Mouse (Mus musculus): ENCODE data around the gene Colec11. TPM values are rescaled to one million over a fixed set of nuclear protein-coding genes. Genes with fewer than 3 reads are reported as not detected.

Colec11 gene
- polyA plus RNA-seq, 1 experiment from 2014 or later = 0.22 TPM

GRCm38 (mm10) chr12:28590428-28590827 is 32.7 kb downstream of the Colec11 start:
- no peak overlapping the region for H3K9ac ChIP-seq (ENCODE audit: low read length)

GRCm38 (mm10) chr12:28589090-28589868 is 33.9 kb downstream of the Colec11 start:
- Histone ChIP-seq H3K36me3 (ENCODE audit: control insufficient read depth, insufficient read depth, low read length) (no peaks in the 10 kb centered on the region), H3K27ac (ENCODE audit: low read depth, low read length) (no peak overlapping the region), H3K4me2 (peak overlapping the region; percentile 47), H3K4me1 (ENCODE audit: control insufficient read depth, insufficient read depth, low read length) (peaks cover 3% of the 10 kb centered on the region; the same call in 1 of the 2 replicates), H3K27me3 (ENCODE audit: control insufficient read depth, insufficient read depth, low read length) (no peaks in the 10 kb centered on the region; the same call in 1 of the 2 replicates), H3K9ac (ENCODE audit: low read length) (peak overlapping the region; percentile 50), H3K4me3 (ENCODE audit: low read depth, low read length) (peak overlapping the region; percentile 28), H3K9me3 (ENCODE audit: control insufficient read depth, low read length) (no peaks in the 10 kb centered on the region)
- DNase-seq (ENCODE audit: low spot score, missing footprints) (peak; percentile 96), ATAC-seq (ENCODE audit: low FRiP score) (peak; percentile 88)
- 8% methylated on average over 23 of the region's 24 CpGs for WGBS

More at GRCm38 (mm10) chr12:28590428-28590827, 32.7 kb downstream of the Colec11 start:
- H3K36me3 ChIP-seq (ENCODE audit: control insufficient read depth, insufficient read depth, low read length) = no peaks in the 10 kb centered on the region
- 59% methylated on average over 13 of the region's 13 CpGs for WGBS
- no peak for DNase-seq (ENCODE audit: low spot score, missing footprints)
- no peaks in the 10 kb centered on the region; the same call in 1 of the 2 replicates for H3K27me3 ChIP-seq (ENCODE audit: control insufficient read depth, insufficient read depth, low read length)
- peaks cover 3% of the 10 kb centered on the region; the same call in 1 of the 2 replicates for H3K4me1 ChIP-seq (ENCODE audit: control insufficient read depth, insufficient read depth, low read length)
- H3K27ac ChIP-seq (ENCODE audit: low read depth, low read length) = no peak overlapping the region
- H3K9me3 ChIP-seq (ENCODE audit: control insufficient read depth, low read length) = no peaks in the 10 kb centered on the region
- ATAC-seq (ENCODE audit: low FRiP score) = no peak
- H3K4me3 ChIP-seq (ENCODE audit: low read depth, low read length) = no peak overlapping the region
- H3K4me2 ChIP-seq = no peak overlapping the region

DNA sequence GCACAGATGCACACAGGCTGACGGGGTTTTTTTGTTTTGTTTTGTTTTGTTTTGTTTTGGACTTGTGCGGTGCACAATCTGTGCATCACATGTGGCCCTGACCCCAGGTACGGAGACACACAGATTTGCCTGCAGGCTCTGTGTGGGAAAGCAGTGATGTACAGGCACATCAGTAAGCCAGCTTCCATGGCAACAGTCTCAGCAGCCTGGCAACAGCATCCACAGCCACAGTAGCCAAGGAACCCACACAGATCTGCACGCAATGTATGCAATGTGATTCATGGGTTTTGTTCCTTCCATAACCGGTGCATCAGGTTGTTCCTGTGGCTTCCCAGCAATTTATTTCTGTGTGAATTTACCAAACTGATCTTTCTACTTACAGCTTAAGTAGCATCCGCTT is 35.2 kb downstream of the Colec11 start:
- no peak overlapping the region for H3K4me3 ChIP-seq (ENCODE audit: low read depth, low read length)
- WGBS = 74% methylated on average over 6 of the region's 6 CpGs
- no peaks in the 10 kb centered on the region; the same call in 1 of the 2 replicates for H3K27me3 ChIP-seq (ENCODE audit: control insufficient read depth, insufficient read depth, low read length)
- H3K9me3 ChIP-seq (ENCODE audit: control insufficient read depth, low read length) = no peaks in the 10 kb centered on the region
- H3K27ac ChIP-seq (ENCODE audit: low read depth, low read length) = no peak overlapping the region
- H3K36me3 ChIP-seq (ENCODE audit: control insufficient read depth, insufficient read depth, low read length) = no peaks in the 10 kb centered on the region
- DNase-seq (ENCODE audit: low spot score, missing footprints) (no peak), ATAC-seq (ENCODE audit: low FRiP score) (no peak; the same call in 1 of the 2 replicates)
- no peak overlapping the region for H3K9ac ChIP-seq (ENCODE audit: low read length)
- H3K4me2 ChIP-seq = no peak overlapping the region
- peaks cover 3% of the 10 kb centered on the region; the same call in 1 of the 2 replicates for H3K4me1 ChIP-seq (ENCODE audit: control insufficient read depth, insufficient read depth, low read length)

GRCm38 (mm10) chr12:28584036-28584435 is 39.1 kb downstream of the Colec11 start:
- no peak overlapping the region for H3K4me2 ChIP-seq
- ATAC-seq (ENCODE audit: low FRiP score) (no peak), DNase-seq (ENCODE audit: low spot score, missing footprints) (no peak)
- no peak overlapping the region for H3K4me3 ChIP-seq (ENCODE audit: low read depth, low read length)
- H3K4me1 ChIP-seq (ENCODE audit: control insufficient read depth, insufficient read depth, low read length) = no peaks in the 10 kb centered on the region; the same call in 1 of the 2 replicates
- no peaks in the 10 kb centered on the region for H3K36me3 ChIP-seq (ENCODE audit: control insufficient read depth, insufficient read depth, low read length)
- no peaks in the 10 kb centered on the region for H3K27me3 ChIP-seq (ENCODE audit: control insufficient read depth, insufficient read depth, low read length)
- 78% methylated on average over 3 of the region's 3 CpGs for WGBS
- H3K27ac ChIP-seq (ENCODE audit: low read depth, low read length) = no peak overlapping the region
- H3K9me3 ChIP-seq (ENCODE audit: control insufficient read depth, low read length) = no peaks in the 10 kb centered on the region
- H3K9ac ChIP-seq (ENCODE audit: low read length) = no peak overlapping the region

DNA sequence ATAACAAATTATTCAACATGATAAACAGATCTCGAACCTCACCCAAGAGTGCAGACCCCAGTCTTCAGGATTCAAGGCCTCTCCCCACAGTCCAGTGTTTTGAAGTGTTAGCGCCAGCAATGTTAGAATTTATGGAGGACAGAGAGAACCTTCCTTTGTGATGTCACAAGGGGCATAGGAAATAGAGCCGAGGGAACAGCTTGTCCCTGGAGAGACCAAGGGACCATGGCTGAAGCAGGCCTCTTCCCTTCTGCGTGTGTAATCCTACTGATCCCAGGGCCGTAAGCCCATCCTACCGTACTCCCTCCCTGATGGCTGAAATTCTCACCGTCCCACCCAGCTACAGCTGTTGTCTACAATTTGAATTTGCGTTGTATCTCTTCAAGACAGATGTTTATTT is 40.8 kb downstream of the Colec11 start, which contains the start of gene Allc:
Allc (minus strand) TSS at position 101 of the 400 bp plus-strand sequence.
- H3K27me3 ChIP-seq (ENCODE audit: control insufficient read depth, insufficient read depth, low read length) = no peaks in the 10 kb centered on the region

DNA sequence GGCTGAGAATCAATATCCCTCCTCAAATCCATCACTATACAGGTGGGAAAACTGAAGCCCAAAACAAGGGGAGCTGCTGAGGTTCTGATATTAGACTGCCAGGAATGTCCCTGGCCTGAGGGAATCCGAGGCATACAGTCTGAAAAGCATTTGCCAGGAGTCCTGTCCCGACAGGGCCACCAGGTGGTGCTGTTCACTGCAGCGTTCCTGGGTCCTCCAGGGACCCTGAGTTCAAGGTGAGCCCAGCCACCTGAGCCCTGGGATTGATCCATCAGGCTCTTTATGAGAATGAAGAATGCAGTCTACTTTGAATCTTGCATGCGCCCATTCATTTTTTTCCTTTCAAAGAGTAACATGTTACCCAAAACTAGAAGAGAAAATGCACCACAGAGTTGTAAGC is 44.0 kb downstream of the Colec11 start:
- ATAC-seq (ENCODE audit: low FRiP score) = no peak
- peak; percentile 84 for DNase-seq (ENCODE audit: low spot score, missing footprints)
- H3K4me1 ChIP-seq (ENCODE audit: control insufficient read depth, insufficient read depth, low read length) = no peaks in the 10 kb centered on the region
- H3K27me3 ChIP-seq (ENCODE audit: control insufficient read depth, insufficient read depth, low read length) = no peaks in the 10 kb centered on the region
- H3K9ac ChIP-seq (ENCODE audit: low read length) = no peak overlapping the region
- H3K9me3 ChIP-seq (ENCODE audit: control insufficient read depth, low read length) = no peaks in the 10 kb centered on the region
- WGBS = 40% methylated on average over 4 of the region's 4 CpGs
- H3K4me3 ChIP-seq (ENCODE audit: low read depth, low read length) = no peak overlapping the region
- no peaks in the 10 kb centered on the region for H3K36me3 ChIP-seq (ENCODE audit: control insufficient read depth, insufficient read depth, low read length)
- H3K27ac ChIP-seq (ENCODE audit: low read depth, low read length) = no peak overlapping the region
- no peak overlapping the region for H3K4me2 ChIP-seq

More for the DNA sequence above, 40.8 kb downstream of the Colec11 start, which contains the start of gene Allc:
- DNase-seq (ENCODE audit: low spot score, missing footprints) (no peak), ATAC-seq (ENCODE audit: low FRiP score) (no peak)
- Histone ChIP-seq H3K4me2 (no peak within 1 kb of the TSS), H3K4me1 (ENCODE audit: control insufficient read depth, insufficient read depth, low read length) (no peaks in the 10 kb centered on the region), H3K4me3 (ENCODE audit: low read depth, low read length) (no peak within 1 kb of the TSS), H3K9ac (ENCODE audit: low read length) (no peak within 1 kb of the TSS), H3K36me3 (ENCODE audit: control insufficient read depth, insufficient read depth, low read length) (no peaks in the 10 kb centered on the region), H3K9me3 (ENCODE audit: control insufficient read depth, low read length) (no peaks in the 10 kb centered on the region), H3K27ac (ENCODE audit: low read depth, low read length) (no peak within 1 kb of the TSS)
- WGBS = 90% methylated on average over 8 of the region's 8 CpGs

DNA sequence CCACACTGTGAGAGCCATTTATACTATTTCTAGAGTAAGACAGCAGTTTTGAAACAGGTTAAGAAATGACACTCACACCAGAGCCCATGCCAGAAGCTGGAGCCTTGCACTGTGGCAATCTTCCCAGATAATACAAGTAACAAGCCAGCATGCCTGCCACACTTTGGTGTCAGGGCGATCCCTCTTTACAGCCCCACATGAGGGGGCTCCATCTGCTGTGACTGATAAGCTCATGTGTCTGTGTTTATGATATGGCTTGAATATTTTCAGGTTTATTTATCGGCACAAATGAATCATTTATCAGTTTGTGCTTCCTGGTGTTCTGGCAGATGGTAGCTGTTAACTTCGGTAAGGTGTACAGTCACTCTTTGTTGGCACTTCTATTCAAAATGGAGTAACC is 45.0 kb downstream of the Colec11 start:
- Histone ChIP-seq H3K27ac (ENCODE audit: low read depth, low read length) (no peak overlapping the region), H3K9me3 (ENCODE audit: control insufficient read depth, low read length) (no peaks in the 10 kb centered on the region), H3K4me2 (no peak overlapping the region), H3K4me1 (ENCODE audit: control insufficient read depth, insufficient read depth, low read length) (no peaks in the 10 kb centered on the region), H3K9ac (ENCODE audit: low read length) (no peak overlapping the region), H3K27me3 (ENCODE audit: control insufficient read depth, insufficient read depth, low read length) (no peaks in the 10 kb centered on the region), H3K4me3 (ENCODE audit: low read depth, low read length) (no peak overlapping the region), H3K36me3 (ENCODE audit: control insufficient read depth, insufficient read depth, low read length) (no peaks in the 10 kb centered on the region)
- WGBS = 93% methylated on average over 3 of the region's 3 CpGs
- no peak for ATAC-seq (ENCODE audit: low FRiP score)
- peak; percentile 12 for DNase-seq (ENCODE audit: low spot score, missing footprints)

GRCm38 (mm10) chr12:28575366-28576070 is 47.7 kb downstream of the Colec11 start:
- no peaks in the 10 kb centered on the region for H3K36me3 ChIP-seq (ENCODE audit: control insufficient read depth, insufficient read depth, low read length)
- no peaks in the 10 kb centered on the region for H3K4me1 ChIP-seq (ENCODE audit: control insufficient read depth, insufficient read depth, low read length)
- H3K27ac ChIP-seq (ENCODE audit: low read depth, low read length) = no peak overlapping the region
- H3K4me3 ChIP-seq (ENCODE audit: low read depth, low read length) = no peak overlapping the region
- no peak for ATAC-seq (ENCODE audit: low FRiP score)
- WGBS = 76% methylated on average over 6 of the region's 6 CpGs
- peak; percentile 12 for DNase-seq (ENCODE audit: low spot score, missing footprints)
- no peak overlapping the region for H3K9ac ChIP-seq (ENCODE audit: low read length)
- no peak overlapping the region for H3K4me2 ChIP-seq
- no peaks in the 10 kb centered on the region for H3K9me3 ChIP-seq (ENCODE audit: control insufficient read depth, low read length)
- no peaks in the 10 kb centered on the region for H3K27me3 ChIP-seq (ENCODE audit: control insufficient read depth, insufficient read depth, low read length)

- no peak overlapping the region for H3K27ac ChIP-seq (ENCODE audit: low read depth, low read length)
Measured at GRCm38 (mm10) chr12:28572241-28572640, 50.9 kb downstream of the Colec11 start.

More at GRCm38 (mm10) chr12:28572241-28572640, 50.9 kb downstream of the Colec11 start:
- Histone ChIP-seq H3K9ac (ENCODE audit: low read length) (no peak overlapping the region), H3K4me1 (ENCODE audit: control insufficient read depth, insufficient read depth, low read length) (no peaks in the 10 kb centered on the region), H3K27me3 (ENCODE audit: control insufficient read depth, insufficient read depth, low read length) (no peaks in the 10 kb centered on the region), H3K4me2 (no peak overlapping the region), H3K36me3 (ENCODE audit: control insufficient read depth, insufficient read depth, low read length) (no peaks in the 10 kb centered on the region), H3K4me3 (ENCODE audit: low read depth, low read length) (no peak overlapping the region), H3K9me3 (ENCODE audit: control insufficient read depth, low read length) (no peaks in the 10 kb centered on the region)
- ATAC-seq (ENCODE audit: low FRiP score) (no peak), DNase-seq (ENCODE audit: low spot score, missing footprints) (peak; percentile 66)
- 88% methylated on average over 2 of the region's 2 CpGs for WGBS
